Mouse (Mus musculus): ENCODE measurements around the gene Ctsl.

GRCm38 (mm10) chr13:64378601-64379000 is 7.9 kb upstream of the Ctsl start:
- TF ChIP-seq TAL1 (IDR thresholded peaks at IDR 0.05; ENCODE audit: low read length) (no peak), GATA1 (IDR thresholded peaks at IDR 0.05; ENCODE audit: low read length) (no peak)
